Mouse (Mus musculus): ENCODE measurements around the gene Psmd13. TPM values are rescaled to one million over a fixed set of nuclear protein-coding genes. Genes with fewer than 3 reads are reported as not detected.

The Psmd13 gene
- polyA plus RNA-seq, 1 experiment: 138 TPM

GRCm38 (mm10) chr7:140938896-140939295, 57.1 kb downstream of the Psmd13 start:
- no peak for DNase-seq (ENCODE audit: low read depth)
- no peak for TF ChIP-seq CTCF (IDR thresholded peaks at IDR 0.05; ENCODE audit: borderline replicate concordance, extremely low read depth, insufficient read depth, insufficient read length)
- TF ChIP-seq POLR2A (IDR thresholded peaks at IDR 0.05; ENCODE audit: borderline replicate concordance, extremely low read depth, insufficient read depth, insufficient read length, poor library complexity, severe bottlenecking): no peak

- no peak for TF ChIP-seq CTCF (IDR thresholded peaks at IDR 0.05; ENCODE audit: borderline replicate concordance, extremely low read depth, insufficient read depth, insufficient read length)
- TF ChIP-seq POLR2A (IDR thresholded peaks at IDR 0.05; ENCODE audit: borderline replicate concordance, extremely low read depth, insufficient read depth, insufficient read length, poor library complexity, severe bottlenecking): no peak
- DNase-seq (ENCODE audit: low read depth): peak; percentile 40
These were observed 58.0 kb downstream of the Psmd13 start for GRCm38 (mm10) chr7:140939669-140940171.

GRCm38 (mm10) chr7:140941222-140942051, 59.7 kb downstream of the Psmd13 start, which contains the start of gene Pgghg:
TSS of gene Pgghg (plus strand) at chr7:140941391.
- TF ChIP-seq POLR2A (IDR thresholded peaks at IDR 0.05; ENCODE audit: borderline replicate concordance, extremely low read depth, insufficient read depth, insufficient read length, poor library complexity, severe bottlenecking) (no peak), CTCF (IDR thresholded peaks at IDR 0.05; ENCODE audit: borderline replicate concordance, extremely low read depth, insufficient read depth, insufficient read length) (peak; percentile 91)
- DNase-seq (ENCODE audit: low read depth): peak; percentile 86

DNA sequence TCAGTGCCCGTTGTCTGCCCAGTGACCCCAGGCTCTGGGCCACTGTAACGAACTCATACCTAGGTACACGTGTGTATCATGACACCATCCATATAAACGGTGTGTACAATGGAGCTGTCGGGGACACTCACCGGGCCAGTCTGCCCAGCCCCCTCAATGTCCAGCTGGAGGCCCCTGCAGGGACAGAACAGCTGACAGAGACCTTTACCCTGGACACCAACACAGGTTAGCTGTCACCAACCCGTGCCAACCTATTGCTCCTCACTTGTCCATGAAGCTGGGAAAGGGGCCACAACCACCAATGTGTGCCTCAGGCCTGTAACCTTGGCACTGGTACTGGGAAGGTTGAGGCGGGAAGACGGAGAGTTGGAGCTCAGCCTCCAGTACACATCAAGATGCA, 60.6 kb downstream of the Psmd13 start:
- no peak for DNase-seq (ENCODE audit: low read depth)
- TF ChIP-seq CTCF (IDR thresholded peaks at IDR 0.05; ENCODE audit: borderline replicate concordance, extremely low read depth, insufficient read depth, insufficient read length) (no peak), POLR2A (IDR thresholded peaks at IDR 0.05; ENCODE audit: borderline replicate concordance, extremely low read depth, insufficient read depth, insufficient read length, poor library complexity, severe bottlenecking) (no peak)

DNA sequence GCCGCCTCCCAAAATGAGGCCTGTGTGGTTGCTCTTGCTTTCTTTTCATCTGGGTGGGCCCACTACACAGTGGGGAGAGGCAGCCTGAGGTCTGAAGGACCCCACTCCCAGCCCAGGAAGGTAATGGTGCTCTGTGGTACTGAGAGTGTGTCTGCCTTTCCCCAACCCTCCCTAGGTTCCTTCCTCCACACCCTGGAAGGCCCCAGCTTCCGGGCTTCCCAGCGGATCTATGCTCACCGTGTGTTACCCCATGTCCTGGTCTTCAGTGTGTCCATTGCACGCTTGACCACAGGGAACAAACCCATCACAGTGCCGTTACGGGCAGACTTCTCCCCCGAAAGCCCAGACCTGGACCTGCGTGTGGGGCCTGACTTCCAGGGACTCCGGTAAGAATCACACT, 61.0 kb downstream of the Psmd13 start:
- DNase-seq (ENCODE audit: low read depth): no peak
- TF ChIP-seq POLR2A (IDR thresholded peaks at IDR 0.05; ENCODE audit: borderline replicate concordance, extremely low read depth, insufficient read depth, insufficient read length, poor library complexity, severe bottlenecking): no peak
- TF ChIP-seq CTCF (IDR thresholded peaks at IDR 0.05; ENCODE audit: borderline replicate concordance, extremely low read depth, insufficient read depth, insufficient read length): no peak

- no peak for TF ChIP-seq CTCF (IDR thresholded peaks at IDR 0.05; ENCODE audit: borderline replicate concordance, extremely low read depth, insufficient read depth, insufficient read length)
- TF ChIP-seq POLR2A (IDR thresholded peaks at IDR 0.05; ENCODE audit: borderline replicate concordance, extremely low read depth, insufficient read depth, insufficient read length, poor library complexity, severe bottlenecking): no peak
These were observed 61.6 kb downstream of the Psmd13 start for GRCm38 (mm10) chr7:140943356-140943755.

GRCm38 (mm10) chr7:140944236-140944635, 62.5 kb downstream of the Psmd13 start:
- TF ChIP-seq POLR2A (IDR thresholded peaks at IDR 0.05; ENCODE audit: borderline replicate concordance, extremely low read depth, insufficient read depth, insufficient read length, poor library complexity, severe bottlenecking) (no peak), CTCF (IDR thresholded peaks at IDR 0.05; ENCODE audit: borderline replicate concordance, extremely low read depth, insufficient read depth, insufficient read length) (no peak)
- no peak for DNase-seq (ENCODE audit: low read depth)

More at GRCm38 (mm10) chr7:140943356-140943755, 61.6 kb downstream of the Psmd13 start:
- no peak for DNase-seq (ENCODE audit: low read depth)

- TF ChIP-seq CTCF (IDR thresholded peaks at IDR 0.05; ENCODE audit: borderline replicate concordance, extremely low read depth, insufficient read depth, insufficient read length): no peak
- no peak for TF ChIP-seq POLR2A (IDR thresholded peaks at IDR 0.05; ENCODE audit: borderline replicate concordance, extremely low read depth, insufficient read depth, insufficient read length, poor library complexity, severe bottlenecking)
- no peak for DNase-seq (ENCODE audit: low read depth)
These were observed 63.5 kb downstream of the Psmd13 start for GRCm38 (mm10) chr7:140945247-140945646.

DNA sequence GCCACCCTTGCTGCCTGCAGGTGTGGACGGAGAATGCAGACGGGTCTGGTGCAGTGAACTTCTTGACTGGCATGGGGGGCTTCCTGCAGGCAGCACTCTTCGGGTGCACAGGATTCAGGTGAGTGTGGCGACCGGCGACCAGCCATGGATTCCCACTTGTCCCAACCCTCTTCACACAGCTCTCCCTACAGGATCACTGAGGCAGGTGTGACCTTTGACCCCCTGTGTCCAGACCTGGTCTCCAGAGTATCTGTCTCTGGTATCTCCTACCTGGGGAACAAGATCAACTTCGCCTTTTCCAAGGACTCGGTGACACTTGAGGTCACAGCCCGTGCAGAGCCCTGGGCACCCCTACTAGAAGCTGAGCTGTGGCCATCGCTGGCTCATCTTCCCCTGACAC, 64.5 kb downstream of the Psmd13 start:
- TF ChIP-seq CTCF (IDR thresholded peaks at IDR 0.05; ENCODE audit: borderline replicate concordance, extremely low read depth, insufficient read depth, insufficient read length) (no peak), POLR2A (IDR thresholded peaks at IDR 0.05; ENCODE audit: borderline replicate concordance, extremely low read depth, insufficient read depth, insufficient read length, poor library complexity, severe bottlenecking) (no peak)
- no peak for DNase-seq (ENCODE audit: low read depth)

GRCm38 (mm10) chr7:140946980-140947379, 65.2 kb downstream of the Psmd13 start:
- TF ChIP-seq POLR2A (IDR thresholded peaks at IDR 0.05; ENCODE audit: borderline replicate concordance, extremely low read depth, insufficient read depth, insufficient read length, poor library complexity, severe bottlenecking): no peak
- no peak for TF ChIP-seq CTCF (IDR thresholded peaks at IDR 0.05; ENCODE audit: borderline replicate concordance, extremely low read depth, insufficient read depth, insufficient read length)
- no peak for DNase-seq (ENCODE audit: low read depth)

- no peak for TF ChIP-seq CTCF (IDR thresholded peaks at IDR 0.05; ENCODE audit: borderline replicate concordance, extremely low read depth, insufficient read depth, insufficient read length)
- no peak for DNase-seq (ENCODE audit: low read depth)
These were observed 66.4 kb downstream of the Psmd13 start for GRCm38 (mm10) chr7:140948161-140948560.

Other genes starting within 250 kb of the Psmd13 start
- not detected in 2 replicates for gene Olfr53, start 235.5 kb upstream of the Psmd13 start, polyA plus RNA-seq (2012; rRNA removed)
- gene Olfr539, start 222.0 kb upstream of the Psmd13 start, polyA plus RNA-seq (2012; rRNA removed): 0.01 and 0.03 TPM in 2 replicates
- not detected in 2 replicates for gene Olfr45, start 200.0 kb upstream of the Psmd13 start, polyA plus RNA-seq (2012; rRNA removed)
- gene Olfr541, start 184.7 kb upstream of the Psmd13 start, polyA plus RNA-seq (2012; rRNA removed): not detected in 2 replicates
- not detected in 2 replicates for gene Cyp2e1, start 118.2 kb upstream of the Psmd13 start, polyA plus RNA-seq (2012; rRNA removed)
- gene Syce1, start 94.1 kb upstream of the Psmd13 start, polyA plus RNA-seq (2012; rRNA removed): 0.15 and 0.18 TPM in 2 replicates
- gene Zfp941, start 59.8 kb upstream of the Psmd13 start, polyA plus RNA-seq (2012; rRNA removed): 7.7 and 12.8 TPM in 2 replicates
- gene Urah, start 47.0 kb upstream of the Psmd13 start, polyA plus RNA-seq (2012; rRNA removed): 0.25 TPM in 1 of 2 replicates, not detected in the other
- 0.23 TPM in 1 of 2 replicates, not detected in the other for gene Scgb1c1, start 36.4 kb upstream of the Psmd13 start, polyA plus RNA-seq (2012; rRNA removed)
- gene Odf3, start 34.2 kb upstream of the Psmd13 start, polyA plus RNA-seq (2012; rRNA removed): 0.06 and 0.07 TPM in 2 replicates
- 0.19 and 0.21 TPM in 2 replicates for gene Gm45785, start 25.6 kb upstream of the Psmd13 start, polyA plus RNA-seq (2012; rRNA removed)
- gene Ric8a, start 25.0 kb upstream of the Psmd13 start, polyA plus RNA-seq (2012; rRNA removed): 103 and 106 TPM in 2 replicates
- 26.9 and 32.1 TPM in 2 replicates for gene Bet1l, start 24.4 kb upstream of the Psmd13 start, polyA plus RNA-seq (2012; rRNA removed)
- gene Sirt3, start 341 bp downstream of the Psmd13 start, polyA plus RNA-seq (2012; rRNA removed): 41.3 and 46.9 TPM in 2 replicates
- not detected in 2 replicates for gene Cox8b, start 18.5 kb downstream of the Psmd13 start, polyA plus RNA-seq (2012; rRNA removed)
- 0.18 and 0.21 TPM in 2 replicates for gene Nlrp6, start 38.9 kb downstream of the Psmd13 start, polyA plus RNA-seq (2012; rRNA removed)
- 13.2 and 18.9 TPM in 2 replicates for gene Pgghg, start 59.4 kb downstream of the Psmd13 start, polyA plus RNA-seq (2012; rRNA removed)
- 0.78 and 7.3 TPM in 2 replicates for gene Ifitm5, start 68.3 kb downstream of the Psmd13 start, polyA plus RNA-seq (2012; rRNA removed)
- not detected in 2 replicates for gene Gm45717, start 74.0 kb downstream of the Psmd13 start, polyA plus RNA-seq (2012; rRNA removed)
- 153 and 201 TPM in 2 replicates for gene Ifitm2, start 74.0 kb downstream of the Psmd13 start, polyA plus RNA-seq (2012; rRNA removed)
- 23.4 and 31.8 TPM in 2 replicates for gene Ifitm1, start 85.3 kb downstream of the Psmd13 start, polyA plus RNA-seq (2012; rRNA removed)
- 13.0 and 26.1 TPM in 2 replicates for gene Ifitm3, start 128.8 kb downstream of the Psmd13 start, polyA plus RNA-seq (2012; rRNA removed)
- gene Ifitm6, start 136.0 kb downstream of the Psmd13 start, polyA plus RNA-seq (2012; rRNA removed): 0.73 and 0.77 TPM in 2 replicates
- not detected in 2 replicates for gene Gm17387, start 147.2 kb downstream of the Psmd13 start, polyA plus RNA-seq (2012; rRNA removed)
- 151 and 166 TPM in 2 replicates for gene B4galnt4, start 179.1 kb downstream of the Psmd13 start, polyA plus RNA-seq (2012; rRNA removed)
- gene Pkp3, start 196.2 kb downstream of the Psmd13 start, polyA plus RNA-seq (2012; rRNA removed): 2.5 and 2.9 TPM in 2 replicates
- gene Sigirr, start 218.6 kb downstream of the Psmd13 start, polyA plus RNA-seq (2012; rRNA removed): 1.8 and 2.1 TPM in 2 replicates
- gene Ano9, start 235.8 kb downstream of the Psmd13 start, polyA plus RNA-seq (2012; rRNA removed): 0.44 and 1.4 TPM in 2 replicates
- 55.3 and 57.0 TPM in 2 replicates for gene Ptdss2, start 240.4 kb downstream of the Psmd13 start, polyA plus RNA-seq (2012; rRNA removed)

Data from brain, embryonic 14.5 days (tissue).